Comparison of ENCODE assay signal across 10 mouse cellular contexts in genomic region chr17:88312876-88313275, GRCm38 (mm10).
DNase-seq lines count a peak whose midpoint lies in the region; ATAC-seq and TF ChIP-seq lines count a peak whose summit lies in the region.
"Had no signal": no experiment of that assay in that cellular context is flagged by ENCODE, and none has a peak within 500 bp of the region (broad histone marks: within the 10 kb centered on the region; RNA-seq: fewer than 3 reads in every experiment).

No protein-coding gene starts in this region.

- no peak overlapping the region for H3K4me3 ChIP-seq in kidney, postnatal 0 days (replicated peaks; ENCODE audit: low read depth, low read length)
- H3K4me3 ChIP-seq: erythroblast, embryonic 14.5 days; intestine, embryonic 15.5 days; midbrain, embryonic 10.5 days had no signal

- no peaks in the 10 kb centered on the region for H3K9me3 ChIP-seq in kidney, postnatal 0 days (replicated peaks; ENCODE audit: low read length)
- H3K9me3 ChIP-seq: intestine, embryonic 15.5 days; midbrain, embryonic 10.5 days had no signal

- no peak overlapping the region for H3K9ac ChIP-seq in kidney, postnatal 0 days (ENCODE audit: low read depth, low read length)
- H3K9ac ChIP-seq: intestine, embryonic 15.5 days had no signal

- no peaks in the 10 kb centered on the region for H3K4me1 ChIP-seq in kidney, postnatal 0 days (replicated peaks; ENCODE audit: insufficient read depth, low read length)
- H3K4me1 ChIP-seq: intestine, embryonic 15.5 days had no signal

- TF ChIP-seq CTCF in kidney, postnatal 0 days (IDR thresholded peaks at IDR 0.05; ENCODE audit: low read depth) = peak; percentile 45; the same call in 1 of the 2 replicates
- TF ChIP-seq CTCF in brain, embryonic 14.5 days (IDR thresholded peaks at IDR 0.05; ENCODE audit: borderline replicate concordance, extremely low read depth, insufficient read depth, insufficient read length) = peak; percentile 44; the same call in 1 of the 2 replicates

- no peak for TF ChIP-seq POLR2A in brain, embryonic 14.5 days (IDR thresholded peaks at IDR 0.05; ENCODE audit: borderline replicate concordance, extremely low read depth, insufficient read depth, insufficient read length, poor library complexity, severe bottlenecking)

- no peak for ATAC-seq in kidney, postnatal 0 days (replicated peaks; ENCODE audit: low FRiP score, low read depth)
- ATAC-seq: intestine, embryonic 15.5 days had no signal

- no peak overlapping the region for H3K27ac ChIP-seq in kidney, postnatal 0 days
- H3K27ac ChIP-seq: intestine, embryonic 15.5 days; midbrain, embryonic 10.5 days had no signal

- no peaks in the 10 kb centered on the region for H3K27me3 ChIP-seq in kidney, postnatal 0 days (ENCODE audit: insufficient read depth, low read length)
- H3K27me3 ChIP-seq: intestine, embryonic 15.5 days had no signal

- H3K4me2 ChIP-seq in kidney, postnatal 0 days (ENCODE audit: low read length) = no peak overlapping the region
- H3K4me2 ChIP-seq: intestine, embryonic 15.5 days had no signal

- WGBS in kidney, postnatal 0 days = 78% methylated on average over 2 of the region's 2 CpGs

- no peak for DNase-seq in kidney, postnatal 0 days (ENCODE audit: low spot score)
- no peak for DNase-seq in kidney, postnatal 14 days
- DNase-seq in 3T3-L1 (ENCODE audit: low read depth, low spot score) (peak; percentile 56), A20 (ENCODE audit: low read depth, low spot score) (peak; percentile 59)
- no peak for DNase-seq in brain, embryonic 14.5 days (ENCODE audit: low read depth)
- no peak for DNase-seq in frontal cortex, postnatal 25 days (ENCODE audit: low spot score in 2 of 2)
- DNase-seq in Muller cell, postnatal 12 days (ENCODE audit: inconsistent ontology term) = no peak

- no peaks in the 10 kb centered on the region for H3K36me3 ChIP-seq in kidney, postnatal 0 days (ENCODE audit: insufficient read depth, low read length)
- H3K36me3 ChIP-seq: intestine, embryonic 15.5 days; midbrain, embryonic 10.5 days had no signal

Comparison
In these comparisons a context has a peak if more than half of its experiments do, and no peak if none do; other contexts are left out.
1. DNase-seq: peak in 3T3-L1 (single experiment) and A20 (single experiment); none in kidney, postnatal 0 days (single experiment), kidney, postnatal 14 days (single experiment), brain, embryonic 14.5 days (single experiment), frontal cortex, postnatal 25 days (0 of 2) and Muller cell, postnatal 12 days (single experiment).